Mouse (Mus musculus) liver, embryonic 12.5 days (tissue): Measurements from ENCODE around the gene Ltbp2. TPM values are rescaled to one million over a fixed set of nuclear protein-coding genes. Genes with fewer than 3 reads are reported as not detected.
A peak's percentile ranks its signal among the peaks of the same experiment; 100 is the strongest.

Source experiments
- ATAC-seq: fragments of 200-750 bp; cut with Nextera tagmentation; 2 replicates; pipeline ENCODE4 v1.8.0; 2017; ENCODE audit warnings: moderate number of reproducible peaks, mild to moderate bottlenecking, moderate library complexity
- H3K27ac ChIP-seq: fragments of 300-500 bp; sonication (generic); 2 replicates; pipeline ENCODE4 v1.5.1; 2016; ENCODE audit warnings: mild to moderate bottlenecking
- H3K27me3 ChIP-seq: fragments of 300-500 bp; sonication (generic); replicated peaks from 2 replicates; pipeline ENCODE4 v1.6.1; 2016; ENCODE audit warnings: mild to moderate bottlenecking, moderate library complexity
- H3K36me3 ChIP-seq: fragments of 300-500 bp; sonication (generic); 2 replicates; pipeline ENCODE4 v1.6.1; 2016; ENCODE audit warnings: mild to moderate bottlenecking, moderate library complexity
- H3K4me1 ChIP-seq: fragments of 300-500 bp; sonication (generic); 2 replicates; pipeline ENCODE4 v1.6.1; 2016
- H3K4me2 ChIP-seq: fragments of 300-500 bp; sonication (generic); 2 replicates; pipeline ENCODE4 v1.6.1; 2016; ENCODE audit warnings: mild to moderate bottlenecking, moderate library complexity
- H3K4me3 ChIP-seq: fragments of 300-500 bp; sonication (generic); 2 replicates; pipeline ENCODE4 v1.5.1; 2016; ENCODE audit warnings: mild to moderate bottlenecking, moderate library complexity
- H3K9ac ChIP-seq: fragments of 300-500 bp; sonication (generic); 2 replicates; pipeline ENCODE4 v1.6.1; 2016; ENCODE audit warnings: mild to moderate bottlenecking, moderate library complexity
- H3K9me3 ChIP-seq: fragments of 300-500 bp; sonication (generic); replicated peaks from 2 replicates; pipeline ENCODE4 v1.6.1; 2016; ENCODE audit warnings: mild to moderate bottlenecking, moderate library complexity
- WGBS: fragments of 180-500 bp; shearing (Covaris S2); methylation state at CpG from one replicate; pipeline ENCODE4 v1.1.7; 2016; ENCODE audit not compliant: insufficient replicate concordance; 5-methylcytosine and 5-hydroxymethylcytosine counted together
- polyA plus RNA-seq: library from polyadenylated mRNA; unstranded; fragments of >200 nt; fragmentation: Nextera tagmentation; extraction: Ambion mirVana; gene quantifications from 2 replicates; pipeline ENCODE4 v1.2.1, GENCODE M21; 2016

Gene Ltbp2
- polyA plus RNA-seq, 1 experiment from 2014 or later = 0.39 TPM

- no peak overlapping the region for H3K4me2 ChIP-seq
- H3K9ac ChIP-seq = no peak overlapping the region
- no peaks in the 10 kb centered on the region for H3K36me3 ChIP-seq
- no peaks in the 10 kb centered on the region for H3K9me3 ChIP-seq
- 80% methylated on average over 5 of the region's 5 CpGs for WGBS
- no peak overlapping the region for H3K27ac ChIP-seq
- no peak for ATAC-seq
- peaks cover 60% of the 10 kb centered on the region for H3K27me3 ChIP-seq
- H3K4me3 ChIP-seq = no peak overlapping the region
- no peaks in the 10 kb centered on the region for H3K4me1 ChIP-seq
Observed at GRCm38 (mm10) chr12:84830438-84830837, 45.9 kb downstream of the Ltbp2 start.

GRCm38 (mm10) chr12:84829913-84830312 lies 46.4 kb downstream of the Ltbp2 start:
- H3K4me2 ChIP-seq = no peak overlapping the region
- no peaks in the 10 kb centered on the region for H3K4me1 ChIP-seq
- no peak for ATAC-seq
- no peak overlapping the region for H3K9ac ChIP-seq
- no peak overlapping the region for H3K4me3 ChIP-seq
- H3K27me3 ChIP-seq = peaks cover 60% of the 10 kb centered on the region
- H3K9me3 ChIP-seq = no peaks in the 10 kb centered on the region
- H3K36me3 ChIP-seq = no peaks in the 10 kb centered on the region
- no peak overlapping the region for H3K27ac ChIP-seq
- 76% methylated on average over 10 of the region's 10 CpGs for WGBS

GRCm38 (mm10) chr12:84829109-84829724 lies 47.1 kb downstream of the Ltbp2 start:
- no peaks in the 10 kb centered on the region for H3K4me1 ChIP-seq
- no peak overlapping the region for H3K4me2 ChIP-seq
- no peaks in the 10 kb centered on the region for H3K9me3 ChIP-seq
- no peaks in the 10 kb centered on the region for H3K36me3 ChIP-seq
- no peak overlapping the region for H3K9ac ChIP-seq
- H3K27ac ChIP-seq = no peak overlapping the region
- peaks cover 60% of the 10 kb centered on the region for H3K27me3 ChIP-seq
- WGBS = 69% methylated on average over 20 of the region's 20 CpGs
- no peak overlapping the region for H3K4me3 ChIP-seq
- no peak for ATAC-seq

GRCm38 (mm10) chr12:84827384-84827933 lies 48.9 kb downstream of the Ltbp2 start:
- WGBS = 57% methylated on average over 8 of the region's 8 CpGs
- Histone ChIP-seq H3K4me3 (no peak overlapping the region), H3K4me2 (no peak overlapping the region), H3K9ac (no peak overlapping the region), H3K27ac (no peak overlapping the region), H3K9me3 (no peaks in the 10 kb centered on the region), H3K27me3 (peaks cover 65% of the 10 kb centered on the region), H3K36me3 (no peaks in the 10 kb centered on the region), H3K4me1 (no peaks in the 10 kb centered on the region)
- no peak for ATAC-seq

GRCm38 (mm10) chr12:84824203-84824602 lies 52.1 kb downstream of the Ltbp2 start:
- no peak for ATAC-seq
- WGBS = 64% methylated on average over 5 of the region's 5 CpGs
- Histone ChIP-seq H3K27ac (no peak overlapping the region), H3K4me2 (no peak overlapping the region), H3K9me3 (no peaks in the 10 kb centered on the region), H3K4me3 (no peak overlapping the region), H3K27me3 (peaks cover 39% of the 10 kb centered on the region), H3K4me1 (peaks cover 27% of the 10 kb centered on the region), H3K36me3 (no peaks in the 10 kb centered on the region), H3K9ac (no peak overlapping the region)

- Histone ChIP-seq H3K36me3 (no peaks in the 10 kb centered on the region), H3K27me3 (peaks cover 33% of the 10 kb centered on the region), H3K4me2 (no peak overlapping the region), H3K9me3 (no peaks in the 10 kb centered on the region), H3K4me3 (no peak overlapping the region), H3K4me1 (peaks cover 33% of the 10 kb centered on the region), H3K27ac (no peak overlapping the region), H3K9ac (no peak overlapping the region)
- no peak for ATAC-seq
- WGBS = 71% methylated on average over 7 of the region's 7 CpGs
Observed at GRCm38 (mm10) chr12:84823601-84824000, 52.7 kb downstream of the Ltbp2 start.

GRCm38 (mm10) chr12:84819236-84820168 lies 56.8 kb downstream of the Ltbp2 start:
- peak overlapping the region; percentile 94 for H3K27ac ChIP-seq
- peak; percentile 99 for ATAC-seq
- H3K4me2 ChIP-seq = peak overlapping the region; percentile 46
- peaks cover 52% of the 10 kb centered on the region for H3K4me1 ChIP-seq
- peaks cover 9% of the 10 kb centered on the region; the same call in 1 of the 2 replicates for H3K27me3 ChIP-seq
- H3K9ac ChIP-seq = peak overlapping the region; percentile 57
- no peaks in the 10 kb centered on the region for H3K9me3 ChIP-seq
- H3K4me3 ChIP-seq = no peak overlapping the region
- 62% methylated on average over 13 of the region's 13 CpGs for WGBS
- H3K36me3 ChIP-seq = no peaks in the 10 kb centered on the region

GRCm38 (mm10) chr12:84818496-84818895 lies 57.8 kb downstream of the Ltbp2 start:
- 56% methylated on average over 4 of the region's 4 CpGs for WGBS
- no peak for ATAC-seq
- H3K27ac ChIP-seq = peak overlapping the region; percentile 94
- no peaks in the 10 kb centered on the region for H3K9me3 ChIP-seq
- peak overlapping the region; percentile 46; the same call in 1 of the 2 replicates for H3K4me2 ChIP-seq
- H3K27me3 ChIP-seq = peaks cover 8% of the 10 kb centered on the region; the same call in 1 of the 2 replicates
- H3K36me3 ChIP-seq = no peaks in the 10 kb centered on the region
- peak overlapping the region; percentile 45 for H3K9ac ChIP-seq
- H3K4me3 ChIP-seq = no peak overlapping the region
- H3K4me1 ChIP-seq = peaks cover 52% of the 10 kb centered on the region

- no peak overlapping the region for H3K27ac ChIP-seq
- no peak overlapping the region for H3K9ac ChIP-seq
- H3K36me3 ChIP-seq = no peaks in the 10 kb centered on the region
- WGBS = 74% methylated on average over 3 of the region's 3 CpGs
- H3K27me3 ChIP-seq = no peaks in the 10 kb centered on the region
- H3K9me3 ChIP-seq = no peaks in the 10 kb centered on the region
- no peak overlapping the region for H3K4me2 ChIP-seq
- ATAC-seq = no peak
- H3K4me3 ChIP-seq = no peak overlapping the region
- peaks cover 31% of the 10 kb centered on the region for H3K4me1 ChIP-seq
Observed at GRCm38 (mm10) chr12:84814663-84815325, 61.5 kb downstream of the Ltbp2 start.

- Histone ChIP-seq H3K4me1 (peaks cover 21% of the 10 kb centered on the region), H3K9me3 (no peaks in the 10 kb centered on the region), H3K27me3 (peaks cover 9% of the 10 kb centered on the region), H3K4me3 (no peak overlapping the region), H3K9ac (no peak overlapping the region), H3K4me2 (no peak overlapping the region), H3K27ac (no peak overlapping the region), H3K36me3 (no peaks in the 10 kb centered on the region)
- 0 out of 2 replicates have a peak, but pooled peaks have one; percentile 13 for ATAC-seq
- 37% methylated on average over 7 of the region's 7 CpGs for WGBS
Observed at GRCm38 (mm10) chr12:84813773-84814172, 62.6 kb downstream of the Ltbp2 start.

GRCm38 (mm10) chr12:84812004-84812403 lies 64.3 kb downstream of the Ltbp2 start:
- WGBS = 39% methylated on average over 3 of the region's 3 CpGs
- Histone ChIP-seq H3K9me3 (no peaks in the 10 kb centered on the region), H3K36me3 (no peaks in the 10 kb centered on the region), H3K4me3 (no peak overlapping the region), H3K27ac (no peak overlapping the region), H3K4me2 (no peak overlapping the region), H3K9ac (no peak overlapping the region), H3K4me1 (peaks cover 14% of the 10 kb centered on the region; the same call in 1 of the 2 replicates), H3K27me3 (peaks cover 26% of the 10 kb centered on the region)
- no peak for ATAC-seq
